Mouse (Mus musculus): Measurements from ENCODE around the gene Gng13.

- TF ChIP-seq CTCF (IDR thresholded peaks at IDR 0.05; ENCODE audit: low read depth) (peak; percentile 95), EP300 (IDR thresholded peaks at IDR 0.05; ENCODE audit: low read depth) (no peak)
Measured at GRCm38 (mm10) chr17:25732082-25732481, 15.1 kb downstream of the Gng13 start.

Data from heart, postnatal 0 days (tissue).